Mouse (Mus musculus): ENCODE measurements at regions not wholly inside any gene's neighbourhood (a gene's known extent, or its start where the extent isn't known, plus 50 kb on each side); places are given as distances from the start of the nearest gene placed in this dataset.

DNA sequence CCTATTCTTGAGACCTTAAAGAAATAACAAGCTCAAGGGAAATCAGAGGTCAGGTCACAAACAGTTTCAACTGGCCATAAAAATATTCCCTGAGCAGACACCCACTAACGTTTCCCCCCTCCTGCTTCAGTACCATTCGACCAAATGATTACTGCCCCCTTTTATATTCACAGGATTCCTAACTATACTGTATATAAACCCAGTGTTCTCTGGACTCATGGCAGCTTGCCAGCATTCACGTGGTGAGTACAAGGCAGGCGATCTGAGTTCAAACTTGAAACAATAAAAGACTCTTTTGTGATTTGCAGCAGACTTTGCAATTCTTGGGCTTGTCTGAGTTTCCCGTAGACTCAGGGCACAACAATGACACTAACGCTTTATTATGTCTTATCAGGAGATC is 989.0 kb upstream of the H2afb3 start:
- DNase-seq = peak in 1 of 2 experiments; percentile 1
- intact Hi-C loops (cut with DNase I) = no loop called here

DNA sequence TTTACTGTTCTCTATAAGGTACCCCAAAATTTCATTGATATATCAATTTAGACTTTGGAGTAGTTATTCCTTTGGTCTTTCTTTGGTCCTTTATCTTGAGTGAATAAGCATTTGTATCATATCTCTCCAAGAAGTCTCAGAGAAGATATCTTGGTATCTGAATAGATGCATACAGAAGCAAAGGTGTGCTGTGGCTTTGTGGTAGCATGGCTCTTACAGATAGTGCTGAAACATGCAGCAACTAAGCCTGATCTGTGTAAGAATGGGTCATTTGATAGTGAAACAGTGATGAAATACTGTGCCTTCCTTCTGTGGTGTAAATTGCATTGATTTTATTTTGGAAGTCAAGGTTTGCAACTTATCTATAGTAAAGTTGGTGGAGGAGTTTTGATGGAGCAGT is 978.3 kb upstream of the H2afb3 start:
- intact Hi-C loops (cut with DNase I) = no loop called here
- DNase-seq = no peak

DNA sequence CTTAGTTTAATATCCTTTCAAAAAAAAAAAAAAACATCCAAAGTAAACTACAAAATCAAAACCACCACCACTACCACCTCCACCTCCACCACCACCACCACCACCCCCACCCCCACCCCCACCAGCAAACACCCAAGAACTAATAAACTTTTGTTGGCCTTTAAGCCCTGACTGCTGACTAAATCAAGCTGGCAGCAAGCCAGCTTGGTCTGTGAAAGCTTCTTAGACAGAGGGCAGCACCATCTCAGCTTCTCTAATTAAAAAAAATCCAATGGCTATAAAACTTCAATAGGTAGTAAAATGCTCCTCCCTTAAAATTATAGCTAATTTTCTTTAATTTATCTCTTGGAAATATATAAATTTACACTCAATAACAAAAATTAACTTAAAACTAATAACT is 957.2 kb upstream of the H2afb3 start:
- peak in 1 of 2 experiments; percentile 0 for DNase-seq
- intact Hi-C loops (cut with DNase I) = no loop called here

DNA sequence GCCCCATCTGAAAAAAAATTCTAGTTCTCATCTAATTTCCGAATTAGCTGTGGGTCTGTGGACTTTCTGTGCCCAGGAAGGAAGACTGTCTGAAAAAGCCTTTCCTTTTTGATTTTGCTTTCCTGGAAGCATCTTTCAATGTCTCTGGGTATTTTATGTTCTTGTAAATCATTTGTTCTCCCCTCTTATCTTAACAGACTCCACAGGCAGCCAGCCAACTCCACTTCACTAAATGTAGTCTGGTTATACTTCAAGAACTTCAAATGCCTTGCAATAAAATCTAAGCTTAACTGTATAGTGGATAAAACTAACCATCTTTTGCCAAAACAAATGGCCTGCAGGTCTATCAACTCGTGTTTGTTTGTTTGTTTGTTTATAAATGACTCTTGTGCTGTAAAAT is 956.7 kb upstream of the H2afb3 start:
- DNase-seq = peak; percentile 14 to 17
- intact Hi-C loops (cut with DNase I) = loop anchor here (1.0 kb wide), 1 partner anchor 16 kb away; no protein-coding TSS in a partner anchor

DNA sequence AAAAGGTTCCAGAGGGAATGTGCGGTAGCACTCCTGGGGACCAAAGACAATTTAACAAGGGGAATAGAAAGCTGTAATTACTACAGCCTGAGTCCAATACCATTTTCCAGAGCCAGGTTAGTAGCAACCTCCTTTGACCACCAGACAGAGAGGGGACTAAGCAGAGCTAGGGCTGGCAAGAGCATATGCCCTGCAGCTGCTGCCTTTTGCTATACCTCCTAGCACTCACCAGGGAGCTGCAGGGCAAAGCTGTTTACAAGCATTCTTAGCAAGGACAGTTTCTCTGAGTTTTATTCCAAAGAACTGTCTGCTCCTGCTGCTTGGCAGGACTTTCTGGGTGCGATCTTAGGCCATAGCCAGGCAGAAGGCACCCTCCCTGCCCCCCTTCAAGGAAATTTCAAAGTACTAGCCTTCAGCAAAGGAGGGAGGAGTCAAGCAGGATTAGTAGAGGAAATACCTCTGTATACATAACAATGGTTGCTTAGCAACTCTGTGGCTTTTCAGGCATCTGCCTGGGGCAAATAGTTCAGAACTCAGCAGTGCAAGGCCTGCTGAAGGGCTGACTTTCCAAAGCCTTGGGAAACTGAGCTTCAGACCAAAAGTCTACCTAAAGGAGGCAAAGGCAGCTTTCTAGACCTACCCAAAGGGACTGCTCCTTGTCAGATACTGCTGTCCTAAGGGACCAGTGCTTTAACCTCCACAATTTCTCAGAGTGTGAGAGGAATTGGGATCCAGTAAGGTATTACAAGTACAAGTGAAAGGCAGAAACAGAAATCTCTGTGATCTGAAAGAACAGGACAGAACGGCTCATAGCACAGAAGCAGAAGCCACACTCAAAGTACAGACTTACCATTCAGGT is 919.5 kb upstream of the H2afb3 start:
- peak; percentile 10 to 11 for DNase-seq
- intact Hi-C loops (cut with DNase I) = no loop called here

Data from heart, postnatal 10 days (tissue).